Mouse (Mus musculus) heart, adult 8-10 months (tissue): ENCODE data around the gene Nyx. TPM values are rescaled to one million over a fixed set of nuclear protein-coding genes. Genes with fewer than 3 reads are reported as not detected.

Source experiments
- DNase-seq: peaks from one replicate; pipeline ENCODE4 v3.0.0; 2022; ENCODE audit warnings: low spot score
- total RNA-seq, 4 experiments: library from RNA; stranded (reverse); gene quantifications; 2 replicates each; pipeline ENCODE4 v1.2.4; 2022

The Nyx gene
- total RNA-seq, 4 experiments from 2014 or later = 0.16 to 0.38 (median 0.18) TPM

GRCm38 (mm10) chrX:13490941-13491340 lies 25.0 kb downstream of the Nyx start:
- no peak for DNase-seq

DNA sequence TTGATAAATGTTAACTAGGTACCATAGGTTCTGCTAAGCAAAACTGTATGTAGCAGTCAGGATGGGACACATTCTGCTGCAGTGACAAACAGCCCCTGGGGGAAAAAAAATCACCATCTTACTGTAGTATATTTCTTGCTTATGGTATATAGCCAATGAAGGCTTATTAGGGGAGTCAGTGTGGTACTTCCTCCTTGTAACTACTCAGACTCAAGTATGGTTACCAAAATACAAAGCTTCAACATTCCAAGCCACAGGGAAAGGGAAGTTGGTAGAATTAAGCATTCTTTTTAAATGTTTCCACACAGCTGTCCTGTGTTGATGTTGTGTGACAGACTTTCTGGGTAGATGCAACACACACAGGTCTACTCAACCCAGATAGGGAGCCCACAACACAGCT lies 27.0 kb downstream of the Nyx start:
- DNase-seq = no peak

GRCm38 (mm10) chrX:13494892-13495703 lies 29.2 kb downstream of the Nyx start:
- peak; percentile 33 for DNase-seq

DNA sequence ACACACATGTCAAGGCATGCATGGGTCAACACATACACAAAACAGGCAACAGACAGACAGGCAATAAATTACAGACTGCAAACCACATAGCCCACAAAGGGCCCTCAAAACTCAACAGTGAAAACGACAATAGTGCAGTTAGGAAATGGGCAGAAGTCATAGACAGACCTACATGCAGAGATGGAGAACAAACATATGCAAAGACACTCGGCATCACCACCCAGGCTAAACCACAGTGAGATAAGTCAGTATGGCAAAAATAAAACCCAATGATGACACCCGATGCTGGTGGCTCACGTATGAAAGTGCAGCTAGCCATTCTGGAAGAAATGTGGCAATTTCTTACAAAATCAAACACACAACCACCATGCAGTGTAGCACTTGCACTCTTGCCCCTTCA lies 34.4 kb downstream of the Nyx start:
- no peak for DNase-seq

DNA sequence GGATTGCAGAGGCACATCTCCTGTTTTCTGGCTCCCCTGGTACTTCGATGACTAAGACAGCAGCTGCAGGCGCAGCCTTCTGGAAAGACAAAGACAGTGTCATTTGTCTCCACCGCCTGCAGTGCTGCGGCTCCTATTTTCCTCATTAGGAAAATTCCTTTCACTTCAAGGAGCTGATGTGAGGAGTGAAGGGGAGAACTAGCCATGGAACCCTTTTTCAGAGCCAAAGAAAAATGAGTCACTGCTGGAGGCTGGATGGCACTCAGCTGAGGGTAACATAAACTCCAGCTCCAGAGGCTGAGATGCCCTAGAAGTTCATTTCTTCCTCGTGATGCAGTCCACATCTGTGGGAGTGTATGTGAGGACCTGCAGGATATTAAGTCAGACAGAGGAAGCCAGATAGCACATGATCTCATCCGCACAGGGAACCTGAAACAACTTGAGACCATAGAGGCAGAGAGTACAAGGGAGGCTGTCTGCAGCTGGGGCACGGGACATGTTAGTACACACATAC lies 37.0 kb downstream of the Nyx start:
- DNase-seq = peak; percentile 34

DNA sequence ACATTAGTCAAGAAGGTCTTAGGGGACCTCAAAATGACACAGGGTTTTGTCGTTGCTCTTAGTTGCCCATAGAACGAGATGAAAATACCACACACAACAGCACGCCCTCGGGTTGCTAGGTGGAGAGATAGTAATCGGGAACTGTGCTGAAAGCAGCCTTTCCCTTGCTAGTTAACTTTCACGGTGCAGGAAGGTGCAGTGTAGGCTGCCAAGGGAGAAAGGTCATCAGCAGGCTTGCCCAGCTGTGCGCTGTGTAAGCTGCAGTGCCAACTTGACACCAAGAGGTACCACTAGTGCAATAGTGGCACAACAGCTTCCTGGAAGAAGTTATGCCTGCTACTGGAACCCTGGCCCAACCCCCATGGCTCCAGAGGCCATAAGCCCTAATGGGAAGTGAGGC lies 38.5 kb downstream of the Nyx start:
- no peak for DNase-seq

DNA sequence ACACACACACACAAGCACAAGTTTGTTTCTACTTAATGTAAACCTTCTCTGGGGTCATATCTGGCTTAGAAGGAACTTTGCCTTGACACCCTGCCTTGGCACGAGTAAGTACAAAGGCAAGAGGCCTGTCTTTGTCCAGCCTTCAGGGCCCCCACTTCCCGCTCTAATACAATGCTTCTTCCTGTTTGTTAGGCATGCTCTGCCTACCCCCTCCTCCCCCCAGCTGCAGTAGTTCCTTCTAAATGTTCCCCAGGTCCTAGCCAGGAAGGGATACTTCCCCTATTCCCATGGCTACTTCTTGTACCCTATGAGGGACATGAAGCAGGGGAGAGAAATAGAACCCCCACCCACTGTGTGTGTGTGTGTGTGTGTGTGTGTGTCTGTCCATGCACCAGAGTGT lies 40.5 kb downstream of the Nyx start:
- peak; percentile 58 for DNase-seq

GRCm38 (mm10) chrX:13513127-13513526 lies 47.2 kb downstream of the Nyx start:
- no peak for DNase-seq

DNA sequence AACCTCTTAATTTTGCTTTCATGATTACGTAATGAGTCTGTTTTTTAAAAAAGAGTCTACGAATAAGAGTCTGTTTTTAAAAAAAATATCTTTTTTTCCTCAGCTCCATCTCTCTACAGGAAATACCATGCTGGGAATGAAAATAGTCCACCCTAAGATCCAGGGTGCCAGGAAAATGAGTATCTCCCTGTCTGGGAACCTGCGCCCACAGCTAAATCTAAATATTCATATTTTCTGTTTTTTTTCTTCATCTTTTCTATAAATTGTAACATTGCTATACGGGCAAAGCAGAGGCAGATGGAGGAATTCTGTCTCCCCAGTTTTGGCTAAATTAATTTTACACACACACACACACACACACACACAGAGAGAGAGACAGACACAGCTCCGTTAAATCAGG lies 48.0 kb downstream of the Nyx start:
- DNase-seq = no peak

- no peak for DNase-seq
These were observed 50.5 kb downstream of the Nyx start for GRCm38 (mm10) chrX:13516451-13516850.

GRCm38 (mm10) chrX:13518019-13518418 lies 52.1 kb downstream of the Nyx start:
- no peak for DNase-seq

- DNase-seq = no peak
These were observed 53.0 kb downstream of the Nyx start for GRCm38 (mm10) chrX:13518781-13519407.

DNA sequence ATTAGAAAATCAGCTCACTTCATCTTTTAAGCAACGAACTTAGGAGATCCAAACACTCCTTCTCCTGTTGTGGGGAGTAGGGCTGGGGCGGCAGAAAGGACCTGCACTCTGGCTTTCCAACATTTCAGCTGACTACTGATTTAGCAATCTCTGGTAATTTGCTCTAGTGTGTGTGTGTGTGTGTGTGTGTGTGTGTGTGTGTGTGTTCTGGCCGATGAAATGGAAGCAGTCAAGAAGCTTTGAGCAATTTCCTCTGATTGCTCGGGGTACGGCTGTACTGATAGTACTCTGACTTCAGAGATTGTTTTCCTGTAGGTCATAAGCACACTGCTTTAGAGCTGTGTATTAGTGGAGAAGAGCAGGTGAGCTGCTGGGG lies 53.5 kb downstream of the Nyx start:
- DNase-seq = peak; percentile 47

DNA sequence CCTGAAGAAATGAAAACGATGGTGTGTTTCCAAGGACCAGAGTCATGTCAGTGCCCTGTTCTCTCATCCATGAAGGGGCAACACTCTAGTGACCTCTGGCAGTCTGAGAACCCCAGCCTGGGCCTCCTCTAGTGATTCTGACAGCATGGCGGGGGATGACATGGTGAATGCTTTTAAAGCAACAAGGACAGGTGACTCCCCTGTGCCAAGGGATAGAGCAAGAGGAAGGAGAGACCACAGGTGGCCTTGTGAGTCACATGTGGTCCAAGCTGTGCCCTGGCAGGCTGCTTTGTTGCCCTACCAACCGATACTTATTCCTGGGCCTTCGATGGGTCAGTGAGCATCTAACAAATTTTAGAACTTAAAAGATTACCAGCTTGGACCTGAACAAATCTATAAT lies 54.7 kb downstream of the Nyx start:
- DNase-seq = no peak

DNA sequence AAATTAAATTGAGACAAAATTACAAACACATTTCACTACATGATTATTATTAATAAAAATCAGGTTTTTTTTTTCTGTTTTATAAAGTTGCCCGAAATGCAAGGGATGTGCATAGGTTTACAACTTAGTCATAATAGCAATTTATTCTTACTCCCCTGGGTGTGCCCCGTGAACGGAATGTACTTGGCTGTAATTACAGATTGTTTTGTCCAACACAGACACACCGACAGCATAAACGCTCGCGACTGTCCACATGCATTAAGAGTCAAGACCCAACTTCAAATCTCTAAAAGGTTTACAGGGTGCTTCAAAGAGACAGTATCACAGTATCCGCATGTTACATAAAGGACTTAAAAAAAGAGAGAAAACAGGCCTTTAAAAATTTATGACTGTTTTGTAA lies 55.4 kb downstream of the Nyx start:
- peak; percentile 43 for DNase-seq

Other genes starting within 250 kb of the Nyx start
- 100 to 1,000 TPM; 112 to 195 (median 144) TPM for gene Ddx3x, start 185.1 kb upstream of the Nyx start, total RNA-seq
- gene Gpr34, start 166.0 kb downstream of the Nyx start, total RNA-seq = 1 to 10 TPM in 3 of 4 experiments, under 1 TPM in 1; 0.37 to 2.1 (median 1.7) TPM
- gene Gpr82, start 195.3 kb downstream of the Nyx start, total RNA-seq = not detected